Mouse (Mus musculus) cerebellum, postnatal 36 days (tissue): Measurements from ENCODE around the gene Cth.

ENCODE experiments used
- DNase-seq, 2 experiments: peaks; one replicate each; pipeline ENCODE4 v3.0.0; 2021 to 2022; ENCODE audit warnings: mixed read lengths in 2 of 2

The Cth gene

DNA sequence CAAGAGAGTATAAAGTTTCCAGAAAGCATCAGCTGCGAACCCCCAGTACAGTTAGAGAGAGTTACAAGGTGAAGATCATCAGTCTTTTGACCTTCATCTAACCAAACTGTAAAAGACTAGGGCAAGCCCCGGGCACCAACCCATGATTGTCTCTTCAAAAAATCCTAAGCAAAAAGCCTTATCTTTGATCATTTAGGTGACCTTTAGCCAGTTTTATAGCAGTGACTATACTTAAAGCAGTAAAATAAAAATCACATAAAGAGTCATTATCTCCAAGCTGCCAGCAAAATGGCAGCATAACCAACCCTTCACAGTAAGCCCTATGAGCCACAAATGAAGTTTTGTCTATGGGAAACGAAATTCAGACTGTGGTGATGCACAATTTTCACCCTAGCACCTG lies 14.6 kb downstream of the Cth start:
- no peak for DNase-seq

DNA sequence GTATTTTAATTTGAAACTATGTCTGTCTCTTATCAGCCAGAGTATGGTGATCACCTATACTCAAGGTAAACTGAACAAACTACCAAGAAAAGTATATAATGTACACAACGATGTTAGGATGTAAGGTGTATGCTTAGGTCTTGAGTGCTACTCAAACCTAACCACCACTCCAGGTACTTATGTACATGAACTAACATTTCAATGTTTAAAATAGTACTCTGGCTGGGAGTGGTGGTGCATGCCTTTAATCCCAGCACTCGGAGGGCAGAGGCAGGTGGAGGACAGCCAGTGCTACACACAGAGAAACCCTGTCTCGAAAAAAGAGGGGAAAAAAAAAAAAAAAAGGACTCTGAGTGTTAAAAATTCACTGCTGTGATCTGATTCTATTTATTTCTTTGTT lies 16.7 kb downstream of the Cth start:
- DNase-seq, result no peak

DNA sequence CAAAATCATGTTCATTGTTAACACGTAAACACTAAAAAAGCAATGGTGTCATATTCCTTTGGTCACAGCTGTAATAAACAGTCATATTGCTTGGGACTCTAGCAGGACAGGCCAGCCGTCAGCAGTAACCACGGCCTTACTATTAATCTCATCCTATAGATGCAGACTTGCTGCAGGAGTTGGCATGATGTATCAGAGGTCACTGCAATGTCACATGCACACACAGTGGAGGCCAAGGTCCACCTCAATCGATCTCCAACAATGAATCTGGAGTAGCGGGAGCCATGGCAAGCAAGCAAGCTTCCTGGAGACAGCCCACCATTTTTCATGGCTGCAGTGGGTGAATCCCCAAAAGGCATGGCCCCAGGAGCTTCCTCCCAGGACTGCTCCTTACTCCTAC lies 23.2 kb downstream of the Cth start:
- DNase-seq, result no peak

DNA sequence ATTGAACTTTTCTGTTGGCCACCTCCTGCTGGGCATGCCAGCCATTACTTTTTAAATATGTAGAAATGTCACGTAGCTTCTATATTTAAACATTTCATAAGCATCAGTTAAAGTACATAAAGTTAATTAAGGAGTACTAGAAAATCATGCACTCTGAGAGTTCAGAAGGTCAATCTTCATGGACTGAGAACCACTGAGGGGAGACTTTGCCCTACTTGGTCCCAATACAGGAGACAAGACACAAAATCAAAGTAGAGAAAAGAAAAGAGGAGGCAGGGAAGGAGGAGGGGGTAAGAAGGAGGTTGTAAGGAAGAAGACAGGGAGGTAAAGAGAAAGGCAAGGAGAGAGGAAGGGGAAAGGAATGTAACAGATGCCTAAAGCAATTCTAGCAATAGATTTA lies 24.9 kb downstream of the Cth start:
- no peak for DNase-seq

DNA sequence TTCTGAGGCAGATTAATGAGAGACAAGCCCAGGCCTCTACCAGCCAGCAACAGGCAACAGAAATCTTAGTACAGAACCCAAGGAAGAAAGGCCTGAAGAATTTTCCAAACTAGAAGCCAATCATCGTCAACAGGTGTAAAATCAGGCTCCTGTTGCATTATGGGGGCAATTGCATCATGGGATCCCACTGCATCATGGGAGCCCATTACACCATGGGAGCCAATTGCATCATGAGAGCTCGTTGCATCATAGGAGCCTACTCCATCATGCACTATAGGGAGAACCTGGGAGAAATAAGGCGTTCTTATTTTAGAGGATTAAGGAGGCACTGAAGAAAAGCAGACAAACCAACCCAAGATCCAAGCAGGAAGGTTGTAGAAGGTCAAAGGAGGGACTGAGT lies 27.2 kb downstream of the Cth start:
- no peak for DNase-seq

DNA sequence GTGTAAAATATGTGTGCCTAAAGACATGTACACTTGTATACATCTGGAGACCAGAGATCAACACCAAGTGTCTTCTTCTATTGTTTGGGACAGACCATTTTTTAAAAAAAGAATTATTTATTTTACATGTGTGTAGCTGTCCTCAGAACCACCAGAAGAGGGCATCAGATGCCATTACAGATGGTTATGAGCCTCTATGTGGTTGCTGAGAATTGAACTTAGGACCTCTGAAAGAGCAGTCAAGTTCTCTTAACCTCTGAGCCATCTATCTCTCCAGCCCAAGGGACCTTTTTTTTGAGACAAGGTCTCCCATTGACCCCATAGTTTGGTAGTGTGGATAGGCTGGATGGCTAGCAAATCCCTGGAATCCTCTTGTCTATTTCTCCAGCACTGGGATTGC lies 33.1 kb downstream of the Cth start:
- no peak for DNase-seq

DNA sequence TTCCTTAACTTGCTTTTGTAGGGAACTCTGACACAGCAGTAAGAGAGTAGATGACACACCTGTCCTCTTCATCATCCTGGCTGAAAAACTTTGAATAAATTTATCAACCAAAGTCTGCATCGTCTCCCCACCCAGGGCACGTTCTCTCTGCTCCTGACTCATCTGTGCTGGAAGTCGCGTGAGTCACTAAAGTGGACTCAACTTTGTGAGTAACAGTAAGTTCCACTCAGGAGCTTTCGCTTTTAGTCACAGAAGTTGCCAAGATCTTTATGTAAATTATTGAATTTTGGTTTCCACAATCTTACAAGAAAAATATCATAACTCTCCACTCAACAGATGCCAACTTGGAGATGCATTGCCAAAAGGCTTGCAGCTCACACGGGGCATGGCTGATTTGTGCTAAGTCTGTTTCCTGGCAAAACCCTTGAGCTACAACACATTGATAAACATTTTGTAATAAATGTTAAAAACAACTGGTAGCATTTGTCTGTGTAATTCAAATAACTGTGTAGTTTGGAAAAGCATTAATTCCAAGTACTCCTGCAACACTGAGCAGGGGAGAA lies 40.7 kb downstream of the Cth start:
- DNase-seq, result no peak

DNA sequence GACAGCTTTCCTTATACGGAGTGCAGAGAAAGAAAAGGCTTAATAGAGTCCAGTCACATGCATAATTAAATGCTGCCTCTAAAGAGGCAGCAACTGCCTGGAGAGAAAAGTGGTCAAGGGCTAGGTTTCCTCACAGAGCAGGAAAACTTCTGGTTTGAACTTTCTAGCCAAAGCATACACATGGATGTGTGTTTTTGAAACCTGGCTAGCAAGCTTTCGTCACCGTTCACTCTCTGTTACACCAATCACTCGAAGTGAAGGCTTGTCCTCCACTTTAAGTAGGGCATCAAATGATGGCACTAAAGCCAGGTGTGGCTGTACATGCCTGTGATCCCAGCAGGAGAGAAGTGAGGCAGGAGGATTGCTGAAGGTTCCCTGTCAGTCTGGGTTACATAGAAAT lies 41.8 kb downstream of the Cth start:
- no peak for DNase-seq

DNA sequence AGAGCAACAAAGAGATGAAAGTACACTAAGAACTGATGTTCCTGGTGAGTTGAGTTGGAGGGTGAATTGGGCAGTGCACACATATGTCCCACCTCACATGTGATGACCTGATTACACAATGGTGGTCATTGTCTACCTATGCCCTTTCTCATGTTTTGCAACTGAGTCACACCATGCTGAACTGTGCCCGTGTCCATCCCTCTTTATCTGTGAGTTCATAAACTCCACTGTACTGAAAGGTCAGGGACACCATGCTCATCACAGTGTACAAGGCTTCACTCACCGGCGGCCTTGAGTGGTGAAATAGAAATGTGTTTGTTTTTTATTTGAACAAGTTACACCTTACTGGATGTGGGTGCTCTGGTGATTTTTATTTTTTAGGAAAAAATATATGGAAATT lies 42.9 kb downstream of the Cth start:
- DNase-seq, result no peak

DNA sequence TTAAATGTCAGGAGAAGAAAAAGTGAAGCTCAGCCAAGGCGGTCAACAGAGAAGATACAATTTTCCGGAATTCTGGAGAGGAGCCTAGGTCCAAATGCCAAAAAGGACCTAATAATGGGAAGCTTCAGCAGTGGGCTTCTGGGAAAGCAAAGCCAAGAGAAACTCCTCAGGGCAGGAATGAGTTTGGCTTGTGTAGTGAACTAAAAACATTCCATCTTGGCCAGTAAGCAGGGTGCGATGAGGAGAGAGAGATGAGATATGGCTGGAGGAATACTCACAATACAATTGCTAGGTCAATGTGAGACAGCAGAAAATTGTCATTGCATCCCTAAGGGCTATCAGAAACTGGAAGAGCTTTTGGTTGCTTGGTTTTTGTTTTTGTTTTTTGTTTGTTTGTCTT lies 43.9 kb downstream of the Cth start:
- DNase-seq, result no peak

DNA sequence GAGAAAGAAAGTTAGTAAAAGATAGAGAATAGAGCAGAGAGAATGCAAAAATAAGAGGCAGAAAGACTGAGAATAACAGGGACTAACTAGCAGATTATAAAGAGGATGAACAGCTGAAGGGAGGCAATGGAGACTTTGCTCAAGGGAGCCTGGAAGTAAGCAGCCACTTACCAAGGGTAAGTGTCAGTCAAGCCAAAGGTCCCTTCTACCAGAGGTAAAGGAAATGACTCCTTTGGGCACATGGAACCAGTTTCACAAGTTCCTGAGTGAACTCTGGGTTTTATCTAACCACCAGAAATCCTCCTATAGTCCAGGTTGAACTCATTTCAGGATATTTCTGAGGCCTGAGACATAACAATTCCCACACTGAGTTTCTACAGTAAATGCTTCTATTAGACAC lies 47.0 kb downstream of the Cth start:
- no peak for DNase-seq

DNA sequence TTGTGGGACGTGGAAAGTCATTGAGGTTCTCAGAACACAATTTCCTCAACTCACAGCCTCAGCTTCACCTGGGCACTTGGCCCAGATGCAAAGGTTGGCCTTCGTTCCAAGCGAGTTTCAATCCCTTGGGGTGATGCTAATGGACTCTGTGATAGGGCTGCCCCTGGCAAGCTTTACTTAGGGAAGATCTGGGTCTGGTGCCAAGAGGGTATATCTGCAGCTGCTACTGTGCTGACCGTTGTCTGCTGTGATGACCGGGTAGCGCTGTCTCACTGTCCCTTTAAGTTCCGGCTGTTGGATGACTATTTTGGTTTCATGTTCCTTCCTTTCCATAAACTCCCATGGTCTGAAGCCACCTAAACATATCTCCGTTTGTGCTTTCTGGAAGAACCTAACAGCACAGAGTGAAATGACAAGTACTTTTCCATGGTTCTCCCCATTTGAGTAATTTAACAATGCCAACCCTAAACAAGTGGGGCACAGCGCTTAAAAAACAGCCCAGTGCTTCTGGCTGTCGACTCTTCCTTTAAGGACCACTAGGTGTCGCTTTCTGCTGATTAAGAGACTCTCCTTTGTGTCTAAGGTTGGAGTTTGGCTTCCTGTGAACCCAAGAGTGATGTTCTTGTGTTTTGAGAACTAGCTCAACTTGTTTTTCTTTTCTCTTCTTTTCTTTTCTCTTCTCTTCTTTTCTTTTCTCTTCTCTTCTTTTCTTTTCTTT lies 48.3 kb downstream of the Cth start:
- peak; percentile 42 to 61 for DNase-seq

DNA sequence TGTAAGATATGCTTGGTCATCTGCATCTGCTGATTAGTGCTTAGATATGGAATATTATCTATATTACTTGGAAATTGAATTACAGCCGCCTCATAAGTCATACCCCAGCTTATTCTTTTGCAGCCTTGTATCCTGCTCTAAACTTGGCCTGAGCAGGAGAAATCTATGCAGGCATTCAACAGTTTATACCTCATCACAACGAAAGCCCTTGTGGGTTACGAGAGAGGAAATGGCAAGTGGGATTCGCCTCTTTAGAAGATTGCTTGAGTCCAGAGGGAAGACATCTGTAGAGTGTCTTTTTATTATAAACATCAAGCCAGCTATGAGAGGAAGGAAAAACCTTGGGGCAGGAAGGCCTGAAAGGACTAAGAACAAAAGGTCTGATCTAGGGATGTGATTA lies 52.0 kb downstream of the Cth start:
- DNase-seq, result no peak

DNA sequence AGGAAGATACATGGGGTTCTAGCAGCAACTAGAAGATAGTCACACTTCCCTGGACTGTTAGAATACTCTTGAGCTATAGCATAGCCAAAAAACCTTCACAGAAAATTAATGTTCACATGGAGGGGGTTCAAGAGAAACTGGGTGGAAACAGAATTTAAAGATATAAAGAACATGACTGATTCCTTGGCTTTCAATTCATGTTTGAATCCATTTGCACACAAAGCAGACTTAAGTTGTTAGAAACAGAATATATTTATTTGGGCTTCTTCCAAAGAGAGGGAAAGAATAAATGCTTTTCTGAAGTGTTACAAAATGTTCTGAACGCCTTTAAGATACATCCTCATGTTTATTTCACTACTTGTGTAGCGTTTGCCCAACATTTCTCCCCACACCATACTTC lies 57.0 kb downstream of the Cth start:
- DNase-seq, result no peak

DNA sequence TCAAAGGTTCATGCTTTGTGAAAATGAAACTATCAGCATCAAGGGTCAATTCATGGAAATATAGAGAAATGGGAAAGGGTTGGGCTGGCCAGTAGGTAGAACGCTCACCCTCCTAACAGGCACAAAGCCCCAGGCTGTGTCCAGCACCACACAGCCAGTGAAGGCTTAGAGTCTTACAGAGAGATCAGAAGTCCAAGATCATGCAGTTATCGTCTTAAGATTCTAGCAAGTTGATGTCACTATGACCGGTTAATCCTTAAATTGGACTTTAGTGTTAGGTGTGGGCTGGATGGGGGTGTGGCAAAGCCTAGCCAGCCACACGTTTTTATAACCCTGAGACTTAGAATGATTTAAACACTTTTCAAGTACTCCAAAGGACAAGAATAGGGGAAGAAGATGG lies 58.6 kb downstream of the Cth start:
- no peak for DNase-seq

DNA sequence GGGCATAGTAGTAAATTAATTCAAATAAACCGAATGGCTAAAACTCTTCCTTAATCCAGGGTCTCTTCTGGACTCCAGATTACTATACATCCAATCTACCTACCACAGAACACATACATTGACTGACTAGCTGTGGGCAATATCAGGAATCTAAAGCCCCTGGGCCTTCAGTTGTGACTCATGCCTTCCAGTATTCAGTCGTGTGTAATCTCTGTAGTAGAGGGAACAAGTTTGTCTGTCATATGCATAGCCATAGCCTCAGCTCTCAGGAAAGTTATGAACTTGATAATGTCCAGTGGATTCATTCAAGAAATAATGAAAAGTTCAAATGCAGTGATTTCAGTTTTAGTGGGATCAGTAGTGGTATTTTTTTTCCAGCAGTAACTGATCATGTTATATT lies 59.0 kb downstream of the Cth start:
- no peak for DNase-seq

DNA sequence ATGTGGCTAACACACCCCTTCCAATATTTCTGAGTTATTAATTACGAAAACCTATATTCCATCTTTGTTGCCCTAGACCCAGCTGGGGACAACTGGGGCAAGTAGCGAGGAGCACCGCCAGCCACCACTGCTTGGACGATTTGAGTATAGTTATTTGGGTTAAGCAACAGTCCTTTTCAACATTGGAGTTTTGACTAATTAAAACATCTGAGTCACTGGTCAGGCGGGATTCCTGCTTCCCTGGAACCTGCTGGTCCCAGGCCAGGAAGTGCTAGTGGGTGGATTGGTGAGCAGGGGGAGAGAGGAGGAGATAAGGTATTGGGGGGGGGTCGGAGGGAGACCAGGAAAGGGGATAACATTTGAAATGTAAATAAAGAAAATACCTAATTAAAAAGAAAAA lies 59.4 kb downstream of the Cth start:
- DNase-seq, result no peak

DNA sequence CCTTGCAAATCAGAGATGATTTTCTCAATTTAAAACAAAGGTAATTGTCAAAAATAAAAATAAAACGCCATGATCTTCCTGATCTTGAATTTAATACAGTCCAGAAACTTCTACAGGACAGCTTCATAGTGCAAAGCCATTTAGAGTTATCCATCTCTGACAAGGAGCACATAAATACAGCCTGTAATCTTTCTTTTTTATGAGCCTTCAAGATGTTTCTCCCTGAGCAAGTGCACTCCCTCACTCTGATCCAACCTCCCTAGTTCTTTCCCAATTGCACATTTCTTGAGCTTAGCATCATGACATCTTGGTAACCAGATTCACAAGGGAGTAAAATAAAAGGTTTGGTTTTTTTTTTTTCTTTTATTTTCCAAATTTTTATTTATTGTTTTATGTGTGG lies 72.1 kb downstream of the Cth start:
- no peak for DNase-seq

DNA sequence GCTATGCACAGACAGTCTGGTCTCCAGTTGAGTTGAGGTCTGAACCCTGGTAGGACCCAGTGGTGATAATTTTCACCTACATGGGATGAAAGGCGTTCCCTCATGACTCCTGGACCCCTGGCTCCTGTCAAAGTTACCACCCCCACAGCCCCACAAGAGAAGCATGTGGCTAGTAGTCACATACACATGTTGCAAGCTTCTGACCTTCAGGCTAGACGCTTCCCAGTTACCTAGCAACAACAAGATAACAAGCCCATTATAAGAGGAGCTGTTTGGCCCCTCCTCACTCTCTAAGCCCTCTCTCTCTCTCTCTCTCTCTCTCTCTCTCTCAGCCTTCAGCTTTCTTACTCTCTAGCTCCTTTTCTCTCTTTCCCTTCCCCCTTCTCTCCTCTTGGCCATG lies 76.4 kb downstream of the Cth start:
- no peak for DNase-seq

DNA sequence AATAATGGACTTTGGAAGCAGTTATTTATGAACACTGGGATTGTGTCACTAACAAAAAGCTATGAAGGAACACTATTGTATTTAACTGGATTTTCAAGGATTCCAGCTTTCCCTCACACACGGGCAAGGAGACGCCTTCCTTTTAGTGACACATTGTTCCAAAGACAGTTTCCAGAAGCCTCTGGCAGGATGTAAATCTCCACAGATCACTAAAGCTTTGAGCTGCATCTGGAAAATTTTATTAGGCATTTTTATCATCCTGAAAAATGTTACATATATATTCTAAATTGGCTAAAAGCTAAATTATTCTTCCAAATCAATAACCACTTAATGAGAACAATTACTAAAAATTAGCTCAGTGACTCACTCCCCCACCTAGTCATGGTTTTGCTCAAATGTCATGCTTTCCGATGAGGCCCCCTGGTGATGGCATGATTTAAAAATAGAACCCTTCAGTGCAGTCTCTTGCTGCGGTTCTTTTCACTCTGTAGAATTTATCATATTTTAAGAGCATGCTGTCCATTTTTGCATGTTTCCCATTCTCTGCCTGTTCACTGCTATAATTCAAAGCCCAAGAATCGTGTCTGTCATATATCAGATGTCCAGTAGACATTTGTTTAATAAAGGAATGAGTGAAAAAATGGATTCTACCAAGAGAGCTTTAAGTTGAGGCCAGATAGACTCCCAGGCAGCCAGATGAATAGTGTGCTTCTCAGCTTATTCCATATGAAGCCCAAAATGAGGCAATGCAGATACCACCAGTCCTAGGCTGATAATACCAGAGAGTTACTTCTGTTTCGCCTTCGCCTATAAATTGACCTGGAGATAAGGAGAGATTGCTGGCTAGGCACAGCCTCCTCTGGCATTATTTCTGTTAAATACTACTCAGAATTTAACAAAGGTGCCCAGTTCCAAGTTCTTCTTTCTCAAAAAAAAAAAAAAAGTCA lies 77.3 kb downstream of the Cth start:
- DNase-seq, result no peak
